Mouse (Mus musculus) layer of hippocampus, adult 2 months (tissue): ENCODE data around the gene Megf9. TPM values are rescaled to one million over a fixed set of nuclear protein-coding genes. Genes with fewer than 3 reads are reported as not detected.

ENCODE experiments used
- DNase-seq, 2 experiments: peaks; one replicate each; pipeline ENCODE4 v3.0.0; 2022; ENCODE audit warnings: low spot score in 2 of 2
- H3K27ac ChIP-seq: fragments of 200-600 bp; 2 replicates; pipeline ENCODE4 v1.8.1; 2022
- H3K4me3 ChIP-seq: fragments of 200-600 bp; 2 replicates; pipeline ENCODE4 v1.8.1; 2022; ENCODE audit warnings: mild to moderate bottlenecking
- CTCF ChIP-seq: fragments of 200-600 bp; conservative IDR thresholded peaks from 2 replicates; pipeline ENCODE4 v1.8.1; 2022; ENCODE audit warnings: antibody characterized with exemption, mild to moderate bottlenecking, moderate library complexity
- total RNA-seq, 2 experiments: library from RNA; stranded (reverse); gene quantifications; 2 replicates each; pipeline ENCODE4 v1.2.3; 2021

Gene Megf9
- total RNA-seq, 2 experiments from 2014 or later: 126 to 132 TPM

DNA sequence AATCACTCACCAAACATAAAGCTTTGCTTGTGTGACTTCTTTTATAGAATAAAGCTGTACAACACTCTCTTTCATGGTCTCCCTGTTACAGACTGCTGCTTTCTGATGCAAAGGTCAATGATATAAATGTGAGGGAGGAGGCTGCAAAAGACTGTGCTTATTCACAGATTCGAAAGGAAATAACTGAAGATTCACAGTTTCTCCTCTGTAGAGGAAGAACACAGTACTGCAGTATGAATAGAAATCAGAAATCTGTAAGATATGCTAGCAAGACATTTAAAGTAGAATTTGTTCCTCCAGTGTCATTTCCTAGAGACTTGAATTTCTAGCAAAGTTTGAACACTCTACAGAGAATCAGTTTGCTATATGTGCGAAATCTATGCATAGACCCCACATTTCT, 71.5 kb downstream of the Megf9 start:
- no peak for DNase-seq
- Histone ChIP-seq H3K27ac (peak overlapping the region; percentile 78), H3K4me3 (no peak overlapping the region)
- TF ChIP-seq CTCF: peak; percentile 52

DNA sequence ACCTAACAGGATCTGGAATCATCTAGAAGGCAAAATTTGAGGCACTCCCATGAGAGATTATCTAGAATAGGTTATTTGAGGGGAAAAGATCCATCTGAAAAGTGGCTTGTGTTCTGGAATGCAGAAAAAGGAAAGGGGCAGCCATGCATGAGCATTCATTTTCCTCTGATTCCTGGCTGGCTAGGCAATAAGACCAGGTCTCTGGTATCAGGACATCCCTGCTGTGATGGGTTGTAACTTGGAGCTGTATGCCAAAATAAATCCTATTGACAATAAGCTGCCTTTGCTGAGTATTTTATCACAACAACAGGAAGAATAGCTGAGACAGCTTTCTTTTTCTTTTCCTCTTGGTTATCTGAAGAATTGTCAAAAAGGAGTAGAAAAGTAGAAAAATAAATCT, 73.4 kb downstream of the Megf9 start:
- Histone ChIP-seq H3K4me3 (no peak overlapping the region), H3K27ac (no peak overlapping the region)
- TF ChIP-seq CTCF: no peak
- DNase-seq: no peak

DNA sequence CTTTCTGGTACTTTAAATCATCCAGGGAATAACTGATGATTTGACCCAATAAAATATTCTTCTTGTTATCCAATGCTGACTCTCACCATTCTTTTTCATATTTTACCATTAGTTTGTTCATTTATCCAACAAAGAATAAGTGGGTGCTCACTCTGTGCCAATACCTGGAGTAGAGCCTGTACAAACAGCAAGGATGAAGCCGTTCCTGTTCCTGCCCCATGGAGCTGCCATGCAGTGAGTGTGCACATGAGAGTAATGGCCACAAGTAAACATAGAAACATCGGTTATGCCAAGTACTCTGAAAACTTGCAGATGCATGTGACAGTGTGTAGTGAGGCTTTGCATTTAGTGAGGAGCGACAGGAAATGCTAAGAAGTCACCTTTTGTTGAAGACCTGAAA, 82.6 kb downstream of the Megf9 start:
- no peak for DNase-seq
- TF ChIP-seq CTCF: no peak

GRCm38 (mm10) chr4:70451750-70452149, 83.0 kb downstream of the Megf9 start:
- peak; percentile 97 for TF ChIP-seq CTCF
- H3K4me3 ChIP-seq: no peak overlapping the region
- peak; percentile 40 to 65 for DNase-seq
- no peak overlapping the region for H3K27ac ChIP-seq

More for the DNA sequence above, 82.6 kb downstream of the Megf9 start:
- H3K4me3 ChIP-seq: no peak overlapping the region
- H3K27ac ChIP-seq: 0 out of 2 replicates have a peak overlapping the region, but pooled peaks have one; percentile 19

GRCm38 (mm10) chr4:70449668-70450067, 85.1 kb downstream of the Megf9 start:
- peak; percentile 66 for TF ChIP-seq CTCF
- DNase-seq: no peak

DNA sequence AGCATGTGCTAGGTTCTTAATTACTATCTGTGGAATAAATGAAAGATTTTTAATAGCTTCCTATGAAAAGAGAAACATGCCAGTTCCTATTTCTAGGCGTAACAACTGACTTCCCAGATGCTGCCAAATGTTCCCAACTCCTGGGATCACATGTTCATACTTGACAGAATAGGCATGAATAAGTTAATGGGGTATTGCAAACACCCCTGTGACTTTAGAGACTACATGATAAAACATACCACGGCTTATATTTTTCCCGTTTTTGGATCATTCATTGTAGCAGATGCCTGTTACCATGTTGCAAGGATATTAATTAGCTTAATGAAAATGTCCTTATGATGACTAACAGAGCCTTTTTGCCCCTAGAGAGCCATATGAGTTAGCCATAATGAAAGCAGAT, 88.0 kb downstream of the Megf9 start:
- H3K4me3 ChIP-seq: no peak overlapping the region
- DNase-seq: no peak
- no peak overlapping the region for H3K27ac ChIP-seq
- no peak for TF ChIP-seq CTCF

More at GRCm38 (mm10) chr4:70449668-70450067, 85.1 kb downstream of the Megf9 start:
- no peak overlapping the region for H3K4me3 ChIP-seq
- no peak overlapping the region for H3K27ac ChIP-seq

DNA sequence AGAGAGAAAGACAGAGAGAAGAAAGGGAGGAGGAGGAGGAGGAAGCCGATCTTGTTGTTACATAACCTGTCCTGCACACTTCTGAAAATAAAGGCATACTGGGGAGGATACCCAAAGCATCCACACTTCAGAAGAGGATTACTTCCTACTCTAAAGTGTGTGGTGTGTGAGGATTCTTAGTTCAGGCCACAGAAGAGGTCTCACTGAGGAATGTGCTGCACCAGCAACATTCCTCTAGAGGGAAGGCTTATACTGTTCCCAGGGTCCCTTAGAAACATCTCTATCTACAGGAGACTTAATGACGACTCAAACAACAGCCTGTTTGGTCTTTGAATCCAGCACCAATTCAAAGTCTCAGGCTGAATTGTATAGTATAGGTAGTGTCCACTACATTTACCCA, 114.6 kb downstream of the Megf9 start:
- peak; percentile 34 for TF ChIP-seq CTCF
- no peak overlapping the region for H3K27ac ChIP-seq
- no peak for DNase-seq
- no peak overlapping the region for H3K4me3 ChIP-seq

GRCm38 (mm10) chr4:70412126-70412525, 122.7 kb downstream of the Megf9 start:
- H3K27ac ChIP-seq: peak overlapping the region; percentile 65
- no peak for TF ChIP-seq CTCF
- H3K4me3 ChIP-seq: no peak overlapping the region
- peak in 1 of 2 experiments; percentile 70 for DNase-seq

DNA sequence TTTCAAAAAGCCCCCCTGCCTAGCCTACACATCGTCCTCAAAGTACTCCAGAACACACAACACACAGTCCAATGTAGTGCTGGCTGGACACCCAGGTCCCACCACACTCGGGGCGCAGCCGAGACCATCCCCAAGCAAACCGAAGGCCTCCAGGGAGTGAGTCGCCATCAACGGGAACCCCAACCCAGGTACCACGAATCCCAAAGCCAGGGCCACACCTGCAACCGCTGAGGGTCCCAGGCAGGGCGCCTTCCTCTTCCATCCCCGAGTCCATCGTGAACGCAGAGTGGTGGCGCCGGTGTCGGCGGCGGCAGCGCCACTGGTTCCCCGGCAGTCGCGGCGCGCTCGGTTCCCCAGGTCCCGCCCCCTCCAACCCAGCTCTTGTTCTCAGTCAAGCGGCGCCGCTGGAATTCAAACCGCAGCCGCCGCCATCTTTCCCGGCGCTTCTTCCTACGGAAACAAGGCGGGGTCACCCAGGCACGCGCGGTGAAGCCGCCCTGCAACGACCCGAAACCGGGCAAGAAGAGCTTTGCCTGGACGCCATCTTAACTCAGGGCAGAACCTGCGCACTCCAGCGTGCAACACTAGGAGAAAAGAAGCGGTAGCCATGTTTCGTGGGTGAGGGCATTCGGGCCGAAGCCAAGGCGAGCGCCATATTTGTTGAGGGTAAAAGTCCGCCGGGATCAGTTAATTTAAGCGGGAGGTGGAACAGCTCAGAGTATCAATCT, 124.6 kb downstream of the Megf9 start, which contains the start of gene Cdk5rap2:
Gene Cdk5rap2, minus strand, starts transcription at position 450 of the 728 bp plus-strand sequence.
- TF ChIP-seq CTCF: peak; percentile 27; the same call in 1 of the 2 replicates
- DNase-seq: peak; percentile 97 to 98
- peak within 1 kb of the TSS; percentile 93 for H3K4me3 ChIP-seq
- H3K27ac ChIP-seq: peak within 1 kb of the TSS; percentile 74

DNA sequence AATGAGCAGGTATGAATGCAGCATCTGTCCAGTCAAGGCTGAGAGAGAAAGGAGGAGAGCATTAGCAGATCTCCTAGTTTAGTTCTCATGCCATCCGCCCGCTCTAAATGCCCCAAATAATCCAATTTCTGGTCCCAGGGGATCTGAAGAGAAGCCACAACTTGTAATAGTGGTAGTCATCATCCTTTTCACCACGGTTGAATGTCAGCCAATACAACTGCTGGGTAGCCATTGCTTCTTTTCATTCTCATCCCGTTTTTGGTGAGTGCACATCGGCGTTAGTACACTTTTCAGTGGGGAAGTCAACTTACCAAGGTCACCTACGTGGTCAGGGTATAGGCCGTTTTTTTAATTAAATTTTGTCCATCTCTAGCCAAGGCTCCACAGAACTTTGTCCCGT, 125.3 kb downstream of the Megf9 start:
- Histone ChIP-seq H3K4me3 (peak overlapping the region; percentile 93), H3K27ac (no peak overlapping the region; the same call in 1 of the 2 replicates)
- DNase-seq: no peak
- TF ChIP-seq CTCF: no peak

- DNase-seq: peak; percentile 73 to 85
- peak; percentile 88 for TF ChIP-seq CTCF
- Histone ChIP-seq H3K27ac (peak overlapping the region; percentile 91), H3K4me3 (no peak overlapping the region)
These were observed 132.5 kb downstream of the Megf9 start for GRCm38 (mm10) chr4:70402109-70402819.

- DNase-seq: peak in 1 of 2 experiments; percentile 7
- H3K27ac ChIP-seq: no peak overlapping the region
- H3K4me3 ChIP-seq: no peak overlapping the region
- no peak for TF ChIP-seq CTCF
These were observed 135.3 kb downstream of the Megf9 start for GRCm38 (mm10) chr4:70399476-70399875.

- no peak for TF ChIP-seq CTCF
- Histone ChIP-seq H3K27ac (no peak overlapping the region), H3K4me3 (no peak overlapping the region)
- DNase-seq: no peak
These were observed 135.7 kb downstream of the Megf9 start for GRCm38 (mm10) chr4:70399074-70399473.
